Mouse (Mus musculus): ENCODE measurements at regions not wholly inside any gene's neighbourhood (a gene's known extent, or its start where the extent isn't known, plus 50 kb on each side); places are given as distances from the start of the nearest gene placed in this dataset.

GRCm38 (mm10) chr17:84107946-84108686 is 79.6 kb downstream of the Zfp36l2 start:
- DNase-seq (ENCODE audit: inconsistent ontology term): no peak

- DNase-seq (ENCODE audit: inconsistent ontology term): no peak
Observed at GRCm38 (mm10) chr17:84107497-84107896, 80.2 kb downstream of the Zfp36l2 start.

- DNase-seq (ENCODE audit: inconsistent ontology term): peak; percentile 80
Observed at GRCm38 (mm10) chr17:84104242-84104641, 83.5 kb downstream of the Zfp36l2 start.

- no peak for DNase-seq (ENCODE audit: inconsistent ontology term)
Observed at GRCm38 (mm10) chr17:84103344-84103743, 84.4 kb downstream of the Zfp36l2 start.

- DNase-seq (ENCODE audit: inconsistent ontology term): no peak
Observed at GRCm38 (mm10) chr17:84101652-84102051, 86.1 kb downstream of the Zfp36l2 start.

GRCm38 (mm10) chr17:84100523-84100922 is 87.2 kb downstream of the Zfp36l2 start:
- DNase-seq (ENCODE audit: inconsistent ontology term): peak; percentile 54

- DNase-seq (ENCODE audit: inconsistent ontology term): no peak
Observed at GRCm38 (mm10) chr17:84099737-84100136, 88.0 kb downstream of the Zfp36l2 start.

- no peak for DNase-seq (ENCODE audit: inconsistent ontology term)
Observed at GRCm38 (mm10) chr17:84097871-84098430, 89.8 kb downstream of the Zfp36l2 start.

GRCm38 (mm10) chr17:84097286-84097685 is 90.5 kb downstream of the Zfp36l2 start:
- no peak for DNase-seq (ENCODE audit: inconsistent ontology term)

- peak; percentile 96 for DNase-seq (ENCODE audit: inconsistent ontology term)
Observed at GRCm38 (mm10) chr17:84096345-84097260, 91.1 kb downstream of the Zfp36l2 start.

- DNase-seq (ENCODE audit: inconsistent ontology term): no peak
Observed at GRCm38 (mm10) chr17:84095829-84096228, 91.9 kb downstream of the Zfp36l2 start.

- no peak for DNase-seq (ENCODE audit: inconsistent ontology term)
Observed at GRCm38 (mm10) chr17:84095089-84095488, 92.7 kb downstream of the Zfp36l2 start.

- DNase-seq (ENCODE audit: inconsistent ontology term): no peak
Observed at GRCm38 (mm10) chr17:84086394-84086793, 101.4 kb downstream of the Zfp36l2 start.

- DNase-seq (ENCODE audit: inconsistent ontology term): peak; percentile 95
Observed at GRCm38 (mm10) chr17:84085721-84086120, 102.0 kb downstream of the Zfp36l2 start.

GRCm38 (mm10) chr17:84085232-84085631 is 102.5 kb downstream of the Zfp36l2 start:
- no peak for DNase-seq (ENCODE audit: inconsistent ontology term)

- DNase-seq (ENCODE audit: inconsistent ontology term): peak; percentile 96
Observed at GRCm38 (mm10) chr17:84083307-84084263, 104.2 kb downstream of the Zfp36l2 start.

GRCm38 (mm10) chr17:84082571-84082970 is 105.2 kb downstream of the Zfp36l2 start:
- no peak for DNase-seq (ENCODE audit: inconsistent ontology term)

- peak; percentile 95 for DNase-seq (ENCODE audit: inconsistent ontology term)
Observed at GRCm38 (mm10) chr17:84081751-84082352, 105.9 kb downstream of the Zfp36l2 start.

GRCm38 (mm10) chr17:84075081-84075938 is 112.4 kb downstream of the Zfp36l2 start:
- DNase-seq (ENCODE audit: inconsistent ontology term): peak; percentile 86

Measured in Muller cell, postnatal 12 days (primary cell).